Mouse (Mus musculus): ENCODE data around the gene Mthfd1l.

DNA sequence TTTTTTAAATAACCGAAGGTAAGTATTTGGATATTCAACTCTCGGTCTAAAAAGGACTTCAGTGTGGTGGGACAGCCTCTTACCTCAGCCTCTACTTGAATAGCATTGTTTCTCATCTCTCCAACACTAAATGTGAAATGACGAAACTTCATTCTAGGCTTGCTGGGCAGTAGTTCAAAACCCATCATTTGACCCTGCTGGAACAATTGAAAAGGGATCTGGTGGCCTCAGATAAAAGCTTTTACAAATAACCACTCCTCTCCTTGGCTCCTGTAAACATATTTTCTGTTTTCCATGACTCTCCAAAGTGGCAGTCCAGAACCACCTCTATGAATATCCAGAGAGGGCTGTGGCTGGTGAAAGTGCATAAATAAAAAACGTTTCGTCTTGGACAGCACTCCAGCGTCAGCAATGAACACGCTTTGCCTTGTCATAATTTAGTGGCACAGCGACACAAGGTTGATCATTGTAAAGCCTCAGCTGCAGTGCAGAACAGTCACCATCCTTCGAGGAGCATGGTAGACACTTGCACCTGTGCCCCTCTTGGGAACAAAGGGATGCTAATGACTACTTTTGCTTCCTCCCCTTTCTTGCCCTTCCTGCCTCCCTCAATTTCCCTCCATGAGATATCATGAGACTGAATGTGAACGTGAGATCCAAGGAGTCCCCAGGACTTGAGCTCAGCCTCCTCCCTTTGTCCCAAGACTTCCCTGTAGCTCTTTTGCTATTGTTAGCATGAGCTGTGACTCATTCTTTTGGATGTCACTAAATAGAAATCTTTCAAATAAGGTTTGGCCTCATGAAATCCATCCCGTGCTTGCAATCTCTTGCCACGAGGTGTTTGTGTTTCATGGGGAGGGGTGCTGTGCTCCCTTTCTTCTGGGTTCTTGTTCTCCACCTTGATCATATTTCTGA is 179.2 kb downstream of the Mthfd1l start:
- TF ChIP-seq CTCF (IDR thresholded peaks at IDR 0.05; ENCODE audit: control insufficient read depth, insufficient read depth, low read length) (no peak), POLR2A (IDR thresholded peaks at IDR 0.05; ENCODE audit: borderline replicate concordance, control insufficient read depth, low read depth, low read length) (no peak)
